Mouse (Mus musculus): ENCODE results near the gene Hadha.

Gene Hadha

DNA sequence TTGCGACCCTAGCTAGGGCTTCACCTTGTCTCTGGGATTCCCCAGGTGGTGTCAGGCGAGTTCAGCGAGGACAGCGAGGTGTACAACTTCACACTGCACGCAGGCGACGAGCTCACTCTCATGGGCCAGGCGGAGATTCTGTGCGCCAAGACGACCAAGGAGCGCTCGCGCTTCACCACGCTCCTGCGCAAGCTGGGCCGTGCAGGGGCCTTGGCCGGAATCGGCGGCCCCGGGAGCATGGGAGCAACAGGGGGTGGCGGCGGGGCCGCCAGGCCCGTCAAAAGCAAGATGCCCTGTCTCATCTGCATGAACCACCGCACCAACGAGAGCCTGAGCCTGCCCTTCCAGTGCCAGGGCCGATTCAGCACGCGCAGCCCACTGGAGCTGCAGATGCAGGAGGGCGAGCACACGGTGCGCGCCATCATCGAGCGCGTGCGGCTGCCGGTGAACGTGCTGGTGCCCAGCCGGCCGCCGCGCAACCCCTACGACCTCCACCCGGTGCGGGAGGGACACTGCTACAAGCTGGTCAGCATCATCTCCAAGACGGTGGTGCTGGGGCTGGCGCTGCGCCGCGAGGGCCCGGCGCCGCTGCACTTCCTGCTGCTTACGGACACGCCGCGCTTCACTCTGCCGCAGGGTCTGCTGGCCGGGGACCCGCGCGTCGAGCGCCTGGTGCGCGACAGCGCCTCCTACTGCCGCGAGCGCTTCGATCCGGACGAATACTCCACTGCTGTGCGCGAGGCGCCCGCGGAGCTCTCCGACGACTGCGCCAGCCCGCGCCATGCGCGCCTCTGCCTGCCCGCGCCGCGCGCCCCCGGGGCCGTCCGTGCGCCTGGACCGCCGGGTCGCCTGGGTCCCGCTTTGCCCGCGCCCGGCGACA is 40.8 kb downstream of the Hadha start:
- in situ Hi-C loops (cut with MboI, MseI): no loop called here

DNA sequence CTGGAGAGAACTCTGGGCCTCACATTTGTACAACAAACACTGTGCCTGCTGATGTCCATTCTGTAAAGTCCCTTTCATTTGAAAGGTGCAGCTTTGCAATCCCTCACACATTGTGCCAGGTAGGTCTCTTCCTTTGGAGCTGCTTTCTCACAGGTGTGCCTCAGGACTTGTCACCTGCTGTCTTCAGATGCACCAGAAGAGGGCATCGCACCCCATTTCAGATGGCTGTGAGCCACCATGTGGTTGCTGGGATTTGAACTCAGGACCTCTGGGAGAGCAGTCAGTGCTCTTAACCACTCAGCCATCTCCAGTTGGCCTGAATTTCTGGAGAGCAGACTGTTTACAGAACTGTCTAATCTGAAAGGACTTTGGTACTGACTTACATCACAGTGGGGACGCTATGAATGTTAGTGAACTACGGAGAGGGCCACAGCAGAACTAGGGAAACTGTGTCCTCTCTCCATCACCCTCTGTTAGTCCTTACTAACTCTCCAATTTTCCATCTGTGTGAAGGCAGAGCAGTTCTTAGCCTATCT is 42.4 kb downstream of the Hadha start:
- in situ Hi-C loops (cut with MboI, MseI): no loop called here

DNA sequence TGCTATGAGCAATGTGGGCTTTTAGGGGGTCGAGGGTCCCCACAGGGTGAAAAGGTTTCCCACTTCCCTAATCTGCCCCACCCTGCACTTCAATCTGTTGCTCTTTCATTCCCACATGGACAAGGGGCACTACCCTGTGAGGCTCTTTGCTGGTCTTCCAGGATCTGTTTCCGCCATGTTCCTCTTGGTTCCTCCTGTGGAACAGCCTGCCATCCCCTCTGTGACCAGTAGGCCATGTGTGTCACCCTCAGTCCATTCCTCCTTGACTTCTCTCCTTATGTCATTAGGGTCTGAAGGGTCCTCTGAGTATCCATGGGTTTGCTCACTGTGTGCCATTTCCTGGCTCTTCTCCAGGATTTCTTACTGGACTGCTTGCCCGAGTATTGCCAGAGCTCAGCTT is 43.2 kb downstream of the Hadha start:
- in situ Hi-C loops (cut with MboI, MseI): no loop called here

DNA sequence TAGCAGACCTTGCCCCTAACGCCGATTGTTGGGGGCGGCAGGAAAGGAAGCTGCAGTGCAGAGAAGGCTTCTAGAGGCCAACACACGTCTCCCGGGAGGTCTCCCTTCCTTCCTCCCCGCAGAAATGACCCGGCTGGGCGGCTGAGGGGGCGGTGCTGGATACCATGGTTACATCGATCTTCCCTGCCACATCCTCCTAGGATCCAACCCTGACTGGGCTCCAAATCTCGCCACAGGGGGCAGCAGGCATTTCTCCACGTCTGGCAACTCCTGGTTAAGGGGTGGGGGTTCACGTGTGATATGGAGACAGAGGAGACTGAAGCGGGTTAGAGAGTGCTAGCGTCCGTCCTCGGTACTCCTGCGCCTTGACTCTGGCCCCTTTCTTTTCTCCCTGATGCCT is 43.8 kb downstream of the Hadha start:
- in situ Hi-C loops (cut with MboI, MseI): no loop called here

DNA sequence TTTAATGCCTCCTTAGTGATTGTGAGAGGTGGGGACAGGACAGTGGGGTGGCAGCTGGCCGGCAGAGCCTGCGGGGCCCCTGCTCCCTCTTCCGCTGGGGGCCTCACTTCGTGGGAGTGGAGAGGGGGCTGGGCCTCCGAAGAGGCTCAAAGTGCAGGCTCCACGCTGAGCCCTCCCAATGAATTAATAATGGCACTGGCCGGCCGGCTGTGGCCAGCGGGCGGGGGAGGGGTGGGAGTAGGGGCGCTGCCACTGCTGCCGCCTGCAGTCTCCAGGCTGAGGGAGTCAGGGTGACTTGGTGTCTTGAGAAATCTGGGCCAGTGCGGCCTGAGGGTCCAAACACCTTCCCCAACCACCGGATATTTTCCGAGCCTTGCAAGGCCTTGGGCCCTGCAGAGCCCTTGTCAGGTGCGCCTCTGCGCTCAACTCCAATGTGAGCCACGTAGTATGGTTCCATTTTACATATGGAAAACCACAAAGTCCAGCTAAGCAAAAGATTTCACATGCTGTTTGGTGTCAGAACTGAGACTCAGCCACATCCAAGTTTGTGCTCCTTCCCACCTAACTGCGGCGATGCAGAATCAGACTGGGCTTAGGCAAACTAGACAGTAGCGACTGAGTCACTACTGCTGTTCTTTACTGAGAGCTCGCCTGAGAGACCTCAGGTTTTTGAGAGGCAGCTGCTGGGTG is 44.4 kb downstream of the Hadha start:
- in situ Hi-C loops (cut with MboI, MseI): no loop called here

DNA sequence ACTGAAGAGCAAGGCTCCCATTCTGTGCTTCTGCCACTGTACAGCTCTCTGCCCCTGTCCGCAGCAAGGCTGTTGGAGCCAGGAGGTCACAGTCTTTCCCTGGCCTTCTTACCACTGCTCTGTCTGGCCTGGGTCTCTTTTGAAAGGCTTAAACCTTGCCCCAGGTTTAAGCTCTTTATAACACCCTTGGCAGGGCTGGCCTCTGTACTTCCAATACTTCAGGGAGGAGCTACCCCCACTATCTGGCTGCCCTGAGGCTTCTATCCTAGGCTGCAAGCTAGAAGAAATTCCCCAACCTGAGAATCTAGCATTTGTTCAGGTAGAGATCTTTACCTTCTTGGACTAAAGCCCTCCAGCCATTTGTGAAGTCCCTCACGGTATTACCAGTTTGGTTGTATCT is 45.1 kb downstream of the Hadha start:
- in situ Hi-C loops (cut with MboI, MseI): no loop called here

DNA sequence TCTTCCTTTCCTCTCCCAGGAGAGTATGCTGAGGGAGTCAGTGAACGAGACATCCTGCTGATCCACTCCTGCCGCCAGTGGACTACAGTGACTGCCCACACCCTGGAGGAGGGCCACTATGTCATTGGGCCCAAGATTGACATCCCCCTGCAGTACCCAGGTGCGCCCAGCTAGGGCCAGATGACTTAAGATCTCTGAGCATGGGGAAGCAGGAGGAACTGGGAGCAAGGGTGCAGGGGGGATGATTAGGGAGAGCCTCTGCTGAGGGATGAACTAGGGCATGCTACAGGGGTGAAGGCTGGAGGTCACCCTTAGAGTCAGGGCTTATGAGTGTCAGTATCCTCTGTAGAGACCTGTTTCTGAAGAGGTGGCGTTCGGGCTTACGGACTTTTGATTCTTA is 46.7 kb downstream of the Hadha start:
- in situ Hi-C loops (cut with MboI, MseI): no loop called here

DNA sequence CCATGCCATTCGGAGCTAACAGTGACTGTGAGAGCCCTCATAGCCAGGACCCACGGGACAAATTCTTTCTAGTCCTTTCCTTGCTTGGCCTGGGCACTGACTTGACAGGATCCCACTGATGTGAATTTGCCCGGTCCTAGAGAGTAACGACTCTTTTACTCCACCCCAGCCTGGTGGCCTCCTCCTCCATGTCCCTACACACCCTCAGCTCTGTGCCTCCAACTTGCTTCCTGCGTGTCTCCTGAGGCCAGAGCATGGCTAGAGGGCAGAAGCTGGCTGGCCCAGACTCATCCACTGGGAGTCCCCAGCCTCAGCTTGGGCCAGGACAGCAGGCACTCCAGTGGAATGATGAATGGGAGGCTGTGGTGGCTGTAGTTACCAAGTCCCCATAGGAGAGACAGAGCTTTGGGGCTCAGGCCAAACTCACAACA is 47.3 kb downstream of the Hadha start:
- in situ Hi-C loops (cut with MboI, MseI): no loop called here

DNA sequence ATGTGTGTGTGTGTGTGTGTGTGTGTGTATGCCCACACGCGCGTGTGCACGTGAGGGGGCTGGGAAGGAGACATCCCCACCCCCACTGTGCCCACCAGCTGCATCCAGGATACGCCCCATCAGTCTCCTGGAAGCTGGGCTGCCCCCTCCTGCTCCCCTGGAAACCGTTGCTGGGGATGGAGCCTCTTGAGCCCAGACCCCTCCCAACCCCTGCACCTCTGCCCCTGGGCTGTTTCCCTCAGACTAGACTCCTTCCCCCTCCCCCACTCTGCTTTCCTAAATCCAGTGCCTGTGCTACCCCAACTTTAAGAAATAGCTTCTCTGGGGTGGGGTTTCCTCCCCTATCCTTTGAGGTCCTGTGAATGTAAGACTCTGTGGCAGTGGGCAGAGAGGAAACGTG is 47.8 kb downstream of the Hadha start:
- in situ Hi-C loops (cut with MboI, MseI): no loop called here

DNA sequence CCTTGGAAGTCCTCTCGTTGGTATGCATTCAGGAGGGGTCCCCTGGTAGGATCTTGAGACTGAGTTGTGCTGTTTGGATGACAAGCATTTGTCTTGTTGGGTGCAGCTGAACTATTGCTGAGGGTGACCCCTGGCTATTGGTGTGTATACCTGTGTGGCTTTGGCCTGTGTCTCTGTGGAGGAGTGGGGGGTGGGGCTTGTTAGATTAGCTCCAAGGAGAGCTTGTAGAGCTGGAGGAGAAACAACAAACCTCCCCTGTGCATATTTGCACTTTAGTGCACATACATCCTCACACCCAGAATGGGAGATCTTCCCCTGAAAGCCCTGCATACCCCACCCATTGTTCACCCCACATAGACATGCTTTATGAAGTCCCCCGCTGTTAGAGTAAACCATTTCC is 48.2 kb downstream of the Hadha start:
- in situ Hi-C loops (cut with MboI, MseI): no loop called here

DNA sequence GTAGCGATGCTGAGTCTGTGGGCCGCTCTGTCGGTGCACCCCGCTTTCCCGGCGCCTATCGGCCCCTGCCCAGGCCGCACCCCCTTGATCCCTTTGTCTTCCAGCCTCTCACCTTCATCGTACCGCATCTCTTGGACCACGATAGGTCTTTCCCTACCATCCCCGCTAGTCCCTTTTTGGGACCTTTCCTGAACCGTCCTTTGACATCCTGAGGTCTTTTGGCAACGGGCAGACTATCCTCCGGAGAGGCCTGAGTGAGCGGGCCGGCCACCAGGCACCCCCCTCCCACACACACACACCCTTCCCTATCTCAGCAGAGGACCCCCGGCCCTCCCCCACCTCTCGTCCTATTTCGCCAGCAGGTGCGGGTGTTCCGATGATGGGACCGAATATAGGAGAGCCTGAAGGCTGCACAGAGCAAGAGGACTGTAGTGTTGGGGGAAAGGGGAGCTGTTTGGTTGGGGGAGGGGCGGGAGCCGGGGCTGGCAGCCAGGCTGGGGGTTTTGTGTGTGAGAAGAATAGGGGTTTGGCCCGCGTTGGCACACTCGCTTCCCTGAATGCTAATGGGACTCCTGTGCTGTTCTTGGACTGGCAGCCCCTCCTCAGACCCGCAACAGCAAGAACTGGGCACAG is 49.2 kb downstream of the Hadha start, which contains the start of gene 3110082J24Rik:
3110082J24Rik (minus strand) TSS at position 419 of the 633 bp plus-strand sequence.
- in situ Hi-C loops (cut with MboI, MseI): no loop called here

DNA sequence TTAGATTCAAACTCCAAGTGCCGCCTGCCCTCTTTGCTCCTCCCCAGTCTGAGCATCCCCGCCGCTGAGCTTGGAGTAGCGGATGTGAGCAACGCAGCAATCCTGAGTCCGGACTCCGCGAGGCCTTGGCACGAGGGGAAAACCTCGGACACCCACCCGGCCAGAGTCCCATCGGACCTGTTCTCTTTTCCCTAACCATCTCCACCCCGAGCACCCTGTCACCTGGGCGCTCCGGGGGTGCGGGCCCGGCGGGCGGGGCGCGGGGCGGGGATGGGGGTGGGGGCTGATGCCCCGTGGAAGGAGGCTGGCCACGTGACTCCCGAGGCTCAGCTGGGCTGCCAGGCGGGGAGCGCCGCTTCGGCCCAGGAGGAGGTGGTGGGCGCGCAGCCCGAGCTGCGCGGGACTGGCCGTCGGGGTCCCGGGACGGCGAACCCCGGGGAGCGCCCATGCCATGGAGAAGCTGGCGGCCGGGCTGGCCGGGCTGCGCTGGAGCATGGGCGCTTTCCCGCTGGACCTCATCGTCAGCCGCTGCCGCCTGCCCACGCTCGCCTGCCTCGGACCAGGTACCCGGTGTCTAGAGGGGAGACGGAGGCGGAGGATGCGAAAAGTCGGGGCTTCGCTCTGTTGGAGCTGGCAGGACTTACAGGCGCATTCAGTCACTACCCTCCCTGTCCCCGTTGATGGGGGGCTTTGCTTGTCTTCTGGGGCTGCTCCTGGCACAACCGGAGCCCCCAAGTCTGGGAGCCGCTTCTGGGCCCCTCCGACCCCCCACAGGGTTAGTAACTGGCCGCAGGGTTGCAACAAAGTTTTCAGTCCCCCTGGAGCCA is 49.9 kb downstream of the Hadha start, which contains the start of gene Garem2:
Garem2 (plus strand) TSS at position 321 of the 827 bp plus-strand sequence.
- in situ Hi-C loops (cut with MboI, MseI): no loop called here

DNA sequence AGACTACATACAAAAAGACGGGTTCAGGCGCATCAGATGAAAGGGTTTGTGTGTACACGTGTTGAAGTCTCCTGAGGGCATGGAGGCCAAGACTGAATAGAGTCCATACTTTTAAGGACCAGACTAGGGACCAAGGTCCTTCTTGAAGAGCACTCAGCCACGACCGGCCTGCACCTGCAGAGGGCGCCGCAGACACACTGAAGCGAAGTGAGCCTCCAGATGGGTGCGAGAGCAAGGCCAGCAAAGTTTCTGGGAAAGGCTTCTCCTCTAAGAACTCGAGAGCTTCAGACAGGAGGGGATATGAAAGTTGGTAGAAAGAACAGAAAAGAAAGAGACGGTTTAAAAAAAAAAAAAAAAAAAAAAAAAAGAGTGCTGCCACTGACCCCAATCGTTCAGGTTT is 50.6 kb downstream of the Hadha start:
- in situ Hi-C loops (cut with MboI, MseI): no loop called here

DNA sequence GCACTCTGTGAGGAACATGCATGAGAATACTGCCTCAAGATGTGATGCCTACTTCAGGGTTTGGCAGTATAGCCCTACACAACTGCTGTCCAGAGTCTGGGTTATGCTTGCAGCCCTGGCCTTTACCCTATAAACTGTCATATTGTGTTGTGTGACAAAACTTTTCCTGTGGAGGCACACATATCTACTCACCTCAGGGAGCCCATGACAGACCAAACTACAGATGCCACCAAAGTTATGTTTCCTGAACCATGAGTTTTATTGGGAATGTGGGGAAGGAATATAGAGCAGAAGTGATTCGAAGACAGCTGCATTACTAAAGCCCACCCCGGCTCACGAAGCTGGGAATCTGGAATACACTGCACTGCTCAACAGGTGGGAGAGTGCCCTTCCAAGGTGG is 51.6 kb downstream of the Hadha start:
- in situ Hi-C loops (cut with MboI, MseI): no loop called here

DNA sequence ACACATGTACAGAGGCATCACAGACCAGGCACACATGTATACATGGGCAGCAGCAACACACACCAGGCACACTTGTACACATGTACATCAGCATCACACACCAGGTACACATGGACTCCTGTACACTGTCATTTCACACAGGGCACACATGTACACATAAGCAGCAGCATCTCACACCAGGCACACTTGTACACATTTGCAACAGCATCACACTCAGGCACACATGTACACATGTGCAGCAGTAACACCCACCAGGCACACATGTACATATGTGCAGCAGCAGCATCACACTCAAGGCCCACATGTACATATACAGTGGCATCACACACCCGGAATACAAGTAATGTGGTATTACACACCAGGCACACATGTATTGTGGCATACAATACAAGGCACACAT is 56.7 kb downstream of the Hadha start:
- in situ Hi-C loops (cut with MboI, MseI): no loop called here

DNA sequence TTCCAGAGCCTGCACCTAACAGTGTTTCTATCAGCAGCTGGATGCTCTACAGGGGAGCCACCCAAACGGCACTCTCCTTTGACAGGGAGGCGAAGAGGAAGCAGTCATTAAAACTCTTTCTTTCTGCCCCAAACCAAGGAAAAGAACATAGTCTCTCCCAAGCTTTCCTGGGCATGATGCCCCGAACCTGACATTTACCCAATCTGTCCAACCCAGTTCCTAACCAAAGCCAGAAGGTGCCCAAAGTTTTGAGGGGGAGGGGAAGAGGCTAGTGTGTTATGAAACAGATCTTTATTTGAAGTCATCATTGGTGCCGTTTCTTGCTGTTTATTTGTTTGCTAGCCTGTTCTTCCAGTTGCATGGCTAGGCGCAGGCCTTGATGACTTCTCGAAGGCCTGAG is 59.2 kb downstream of the Hadha start:
- in situ Hi-C loops (cut with MboI, MseI): no loop called here

DNA sequence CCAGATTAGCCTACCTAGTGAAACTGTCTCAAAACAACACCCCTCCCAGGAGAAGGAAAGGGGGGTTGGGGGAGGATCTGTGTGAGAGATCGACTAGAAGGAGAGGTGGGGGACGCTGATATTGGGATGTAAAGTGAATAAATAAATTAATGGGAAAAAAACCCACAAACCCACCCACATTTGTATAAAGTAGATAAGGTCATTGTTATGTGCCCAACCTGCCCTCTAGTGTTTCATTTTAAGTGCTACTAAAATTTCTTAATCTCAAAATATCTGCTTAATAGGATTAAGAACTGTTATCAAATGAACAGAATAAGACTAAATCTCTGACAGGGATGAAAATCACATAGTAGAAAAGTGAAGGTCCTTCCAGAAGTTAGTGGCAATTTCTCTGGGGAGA is 60.6 kb downstream of the Hadha start:
- in situ Hi-C loops (cut with MboI, MseI): no loop called here

DNA sequence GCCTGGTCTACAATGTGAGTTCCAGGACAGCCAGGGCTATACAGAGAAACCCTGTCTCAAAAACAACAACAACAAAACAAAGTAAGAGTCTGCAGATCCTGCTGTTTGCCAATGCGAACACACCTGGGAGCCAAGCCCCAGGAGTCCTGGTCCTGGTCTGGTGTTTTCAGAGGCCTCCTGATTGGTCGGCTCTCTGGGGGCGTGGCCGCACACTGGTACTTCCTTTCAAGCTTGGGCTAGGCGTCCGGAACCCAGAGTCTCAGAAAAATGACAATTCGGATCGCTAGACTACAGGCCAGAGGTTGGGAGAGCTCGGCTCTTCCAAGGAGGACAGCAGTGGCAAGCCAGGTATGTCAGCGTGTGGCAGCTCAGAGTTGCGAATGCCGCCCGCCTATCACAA is 62.3 kb downstream of the Hadha start:
- in situ Hi-C loops (cut with MboI, MseI): no loop called here

DNA sequence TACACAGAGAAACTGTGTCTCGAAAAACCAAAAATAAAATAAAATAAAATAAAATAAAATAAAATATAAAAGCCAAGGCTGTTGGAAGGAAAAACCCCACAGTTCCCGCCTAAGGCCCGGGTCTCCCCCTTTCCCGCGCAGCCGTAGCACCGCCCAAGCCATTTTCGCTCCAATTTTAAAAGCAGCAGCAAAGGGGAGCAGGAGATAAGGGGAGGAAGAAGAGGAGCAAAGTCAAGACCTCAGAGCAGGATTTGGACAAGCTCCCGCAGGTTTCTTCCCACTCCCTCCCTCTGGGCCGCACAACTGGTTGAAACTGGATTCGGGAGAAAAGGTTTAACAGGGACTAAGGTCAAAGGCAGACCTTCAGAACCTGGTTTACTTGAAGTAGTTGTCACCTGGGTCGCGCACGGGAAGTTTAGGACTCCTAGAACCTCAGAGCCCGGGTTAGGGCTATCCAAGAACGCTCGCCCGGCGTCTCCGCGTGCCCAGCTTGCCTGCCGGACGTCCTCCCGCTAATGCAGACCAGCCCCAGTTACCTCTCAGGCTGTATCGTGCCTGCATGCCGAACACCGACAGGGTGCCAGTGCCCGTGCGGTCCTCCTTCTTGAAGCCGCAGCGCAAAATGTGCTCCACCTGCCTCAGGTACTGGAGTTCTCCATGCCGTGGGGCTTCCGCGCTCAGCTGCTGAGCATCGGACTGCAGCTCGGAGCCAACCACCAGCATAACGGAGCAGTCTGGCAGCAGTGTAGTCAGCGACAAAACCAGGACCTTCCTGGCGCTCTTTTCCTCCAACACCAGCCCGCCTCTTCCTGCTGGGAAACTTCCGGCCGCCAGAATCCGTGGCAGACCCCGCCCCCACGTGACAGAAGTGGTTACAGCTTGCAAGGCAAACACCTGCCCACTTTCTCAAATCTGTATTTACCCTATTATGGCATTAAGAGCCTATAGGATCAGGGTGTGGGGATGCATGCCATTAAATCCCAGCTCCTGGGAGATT is 81.8 kb downstream of the Hadha start, which contains the start of gene Tyms:
Tyms (minus strand) TSS at position 793 of the 997 bp plus-strand sequence.
- in situ Hi-C loops (cut with MboI, MseI): no loop called here

DNA sequence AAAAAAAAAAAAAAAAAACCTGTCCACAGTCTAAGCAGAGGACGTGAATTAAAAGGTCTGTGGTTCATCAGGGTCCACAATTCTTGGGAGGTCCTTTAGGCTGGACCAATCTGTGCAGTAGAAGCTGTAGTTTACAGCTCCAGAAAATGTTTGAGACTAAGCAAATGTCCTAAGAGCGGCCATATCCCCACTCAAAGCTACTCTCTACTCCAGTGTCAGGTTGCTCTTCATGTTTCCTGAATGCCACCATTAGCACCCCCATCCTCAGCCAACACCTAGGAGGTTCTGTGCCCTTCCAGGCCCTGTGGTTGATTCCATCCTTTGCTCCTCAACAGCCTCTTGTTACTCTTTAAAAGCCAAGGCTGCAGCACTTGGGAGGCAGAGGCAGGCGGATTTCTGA is 82.6 kb downstream of the Hadha start:
- in situ Hi-C loops (cut with MboI, MseI): no loop called here
